Mouse (Mus musculus) stomach, postnatal 0 days (tissue): ENCODE results near the gene 1700022I11Rik. TPM values are rescaled to one million over a fixed set of nuclear protein-coding genes. Genes with fewer than 3 reads are reported as not detected.

Experiments used
- ATAC-seq: fragments of 200-750 bp; cut with Nextera tagmentation; 2 replicates; pipeline ENCODE4 v1.8.0; 2017; ENCODE audit not compliant: low FRiP score, low TSS enrichment
- DNase-seq: peaks from one replicate; pipeline ENCODE4 v3.0.0-alpha.2; 2016; ENCODE audit warnings: low spot score
- H3K27ac ChIP-seq: fragments of 300-500 bp; sonication (generic); replicated peaks from 2 replicates; pipeline ENCODE4 v1.5.1; 2014; ENCODE audit warnings: mild to moderate bottlenecking, control low read depth
- H3K27me3 ChIP-seq: fragments of 300-500 bp; sonication (generic); 2 replicates; pipeline ENCODE4 v1.6.1; 2014; ENCODE audit warnings: low read length; ENCODE audit not compliant: control insufficient read depth, insufficient read depth
- H3K36me3 ChIP-seq: fragments of 300-500 bp; sonication (generic); 2 replicates; pipeline ENCODE4 v1.6.1; 2014; ENCODE audit warnings: low read length, mixed read lengths; ENCODE audit not compliant: control insufficient read depth, insufficient read depth
- H3K4me1 ChIP-seq: fragments of 300-500 bp; sonication (generic); replicated peaks from 2 replicates; pipeline ENCODE4 v1.6.1; 2014; ENCODE audit warnings: antibody characterized with exemption; ENCODE audit not compliant: control insufficient read depth, insufficient read depth
- H3K4me2 ChIP-seq: fragments of 300-500 bp; sonication (generic); replicated peaks from 2 replicates; pipeline ENCODE4 v1.6.1; 2014; ENCODE audit warnings: low read depth, mild to moderate bottlenecking, control low read depth, moderate library complexity
- H3K4me3 ChIP-seq: fragments of 300-500 bp; sonication (generic); 2 replicates; pipeline ENCODE4 v1.5.1; 2014; ENCODE audit warnings: low read depth, low read length, control low read depth
- H3K9ac ChIP-seq: fragments of 300-500 bp; sonication (generic); 2 replicates; pipeline ENCODE4 v1.6.1; 2014; ENCODE audit warnings: mild to moderate bottlenecking, low read length, control low read depth, mixed read lengths
- H3K9me3 ChIP-seq: fragments of 300-500 bp; sonication (generic); 2 replicates; pipeline ENCODE4 v1.6.1; 2016; ENCODE audit warnings: low read length; ENCODE audit not compliant: control insufficient read depth
- CTCF ChIP-seq: IDR thresholded peaks from 2 replicates; pipeline ENCODE4 v1.5.1; 2016; ENCODE audit warnings: antibody characterized with exemption, low read depth, mild to moderate bottlenecking, moderate library complexity
- EP300 ChIP-seq: optimal IDR thresholded peaks from 2 replicates; pipeline ENCODE3; 2016; ENCODE audit warnings: antibody characterized with exemption
- WGBS: fragments of 180-500 bp; shearing (Covaris S2); extraction: QIAGEN DNeasy Blood & Tissue Kit; methylation state at CpG from one replicate; pipeline ENCODE4 v1.1.7; 2014; 5-methylcytosine and 5-hydroxymethylcytosine counted together
- polyA plus RNA-seq: library from polyadenylated mRNA; unstranded; fragments of >200 nt; fragmentation: Nextera tagmentation; extraction: Ambion mirVana; gene quantifications from 2 replicates; pipeline ENCODE4 v1.2.1, GENCODE M21; 2015

The 1700022I11Rik gene
- polyA plus RNA-seq, 1 experiment from 2014 or later: 0.46 TPM

GRCm38 (mm10) chr4:42928209-42928608, 41.2 kb upstream of the 1700022I11Rik start:
- Histone ChIP-seq H3K9me3 (no peaks in the 10 kb centered on the region), H3K4me2 (no peak overlapping the region), H3K36me3 (no peaks in the 10 kb centered on the region), H3K9ac (no peak overlapping the region), H3K4me3 (no peak overlapping the region), H3K27me3 (no peaks in the 10 kb centered on the region), H3K4me1 (no peaks in the 10 kb centered on the region), H3K27ac (no peak overlapping the region)
- TF ChIP-seq EP300 (no peak), CTCF (peak; percentile 41; the same call in 1 of the 2 replicates)
- 76% methylated on average over 5 of the region's 5 CpGs for WGBS
- ATAC-seq: no peak
- DNase-seq: peak; percentile 11

DNA sequence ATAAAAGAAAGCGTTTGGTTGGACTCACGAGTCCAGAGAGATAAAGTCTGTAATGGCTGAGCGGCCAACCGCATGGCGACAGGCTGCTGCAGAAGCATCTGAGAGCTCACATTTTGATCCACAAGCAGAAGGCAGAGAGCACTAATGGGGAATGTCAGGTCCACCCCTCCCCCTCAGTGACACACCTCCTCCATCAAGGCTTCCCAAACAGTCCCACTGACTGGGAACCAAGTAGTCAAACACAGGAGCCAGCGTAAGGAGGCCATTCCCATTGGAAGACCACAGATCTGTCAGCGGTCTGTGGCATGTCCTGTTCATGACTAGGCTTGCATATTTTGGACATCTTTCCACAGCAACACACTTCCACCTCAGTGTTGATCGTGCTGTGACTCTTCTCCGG, 40.5 kb upstream of the 1700022I11Rik start:
- Histone ChIP-seq H3K9me3 (no peaks in the 10 kb centered on the region), H3K4me1 (no peaks in the 10 kb centered on the region), H3K27me3 (no peaks in the 10 kb centered on the region), H3K4me2 (no peak overlapping the region), H3K9ac (no peak overlapping the region), H3K27ac (no peak overlapping the region), H3K4me3 (no peak overlapping the region), H3K36me3 (no peaks in the 10 kb centered on the region)
- ATAC-seq (no peak), DNase-seq (peak; percentile 4)
- TF ChIP-seq EP300 (no peak), CTCF (no peak)
- WGBS: 87% methylated on average over 9 of the region's 9 CpGs

DNA sequence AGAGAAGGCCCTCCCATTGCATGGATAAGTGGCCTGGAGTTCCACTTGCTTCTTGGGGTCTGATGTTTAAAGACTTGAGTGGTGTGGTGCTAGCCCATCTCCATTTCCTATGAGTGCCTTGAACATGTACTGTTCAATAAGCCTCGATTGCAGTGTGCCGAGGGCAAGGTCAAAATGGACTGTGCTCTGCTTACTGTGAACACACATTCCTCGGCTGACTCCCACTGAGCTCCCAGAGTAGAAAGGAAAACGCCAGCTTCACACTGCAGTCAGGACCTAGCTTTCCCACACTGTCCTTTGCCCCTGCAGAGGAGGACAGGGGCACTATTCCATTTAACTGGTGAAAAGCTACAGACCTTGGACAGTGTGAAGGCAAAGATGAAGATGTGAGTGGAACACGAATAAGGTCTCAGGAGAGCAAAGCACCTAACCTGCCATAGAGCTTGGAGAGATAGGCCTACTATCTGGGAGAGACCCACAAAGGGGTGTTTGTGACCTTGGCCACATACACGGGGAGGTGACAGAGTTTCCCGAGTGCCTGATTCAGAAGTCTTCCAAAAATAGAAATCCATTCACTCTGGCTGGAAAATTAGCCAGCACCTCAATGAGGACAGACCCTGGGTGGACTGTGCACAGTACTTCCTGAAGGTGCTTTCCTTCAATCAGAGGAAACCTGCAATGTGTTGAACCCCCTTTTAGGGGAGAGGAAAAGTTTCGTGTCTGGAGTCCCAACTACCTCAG, 37.0 kb upstream of the 1700022I11Rik start:
- Histone ChIP-seq H3K27me3 (no peaks in the 10 kb centered on the region), H3K4me3 (no peak overlapping the region), H3K4me2 (no peak overlapping the region), H3K36me3 (no peaks in the 10 kb centered on the region), H3K9ac (no peak overlapping the region), H3K9me3 (no peaks in the 10 kb centered on the region), H3K4me1 (no peaks in the 10 kb centered on the region), H3K27ac (no peak overlapping the region)
- TF ChIP-seq EP300: no peak
- no peak for TF ChIP-seq CTCF
- WGBS: 74% methylated on average over 8 of the region's 8 CpGs
- DNase-seq (peak; percentile 4), ATAC-seq (no peak)

- peak overlapping the region; percentile 18; the same call in 1 of the 2 replicates for H3K9ac ChIP-seq
- H3K4me2 ChIP-seq: peak overlapping the region; percentile 48
- WGBS: 8% methylated on average over 22 of the region's 22 CpGs
- H3K4me1 ChIP-seq: no peaks in the 10 kb centered on the region
- DNase-seq (peak; percentile 81), ATAC-seq (peak; percentile 85)
- peak; percentile 56 for TF ChIP-seq CTCF
- TF ChIP-seq EP300: no peak
- H3K9me3 ChIP-seq: no peaks in the 10 kb centered on the region
- no peaks in the 10 kb centered on the region for H3K36me3 ChIP-seq
- no peaks in the 10 kb centered on the region for H3K27me3 ChIP-seq
- H3K4me3 ChIP-seq: peak overlapping the region; percentile 12; the same call in 1 of the 2 replicates
- H3K27ac ChIP-seq: peak overlapping the region; percentile 40; the same call in 1 of the 2 replicates
Measured at GRCm38 (mm10) chr4:42933630-42934029, 35.8 kb upstream of the 1700022I11Rik start.

DNA sequence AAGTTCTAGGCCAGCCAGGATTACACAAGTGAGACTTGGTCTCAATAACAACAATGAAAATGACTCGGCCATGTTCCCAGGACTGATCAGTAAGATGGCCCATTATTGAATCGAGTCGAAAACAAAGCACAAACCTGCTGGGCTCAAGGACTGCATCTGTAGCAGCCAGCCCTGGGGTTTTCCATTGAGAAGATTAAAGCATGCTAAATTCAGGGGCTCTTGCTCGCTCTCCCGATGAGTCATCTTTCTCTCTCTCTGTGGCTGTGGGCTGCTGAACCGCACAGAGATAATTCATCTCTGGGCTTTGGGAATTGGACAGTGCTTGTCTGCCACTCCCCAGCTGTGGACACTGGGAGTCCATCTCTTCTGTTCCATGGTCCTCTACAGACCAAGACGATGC, 28.0 kb upstream of the 1700022I11Rik start:
- TF ChIP-seq EP300: no peak
- TF ChIP-seq CTCF: no peak
- ATAC-seq: no peak
- Histone ChIP-seq H3K36me3 (no peaks in the 10 kb centered on the region), H3K4me3 (no peak overlapping the region), H3K4me2 (no peak overlapping the region), H3K4me1 (no peaks in the 10 kb centered on the region), H3K27me3 (no peaks in the 10 kb centered on the region), H3K9me3 (no peaks in the 10 kb centered on the region), H3K27ac (no peak overlapping the region), H3K9ac (no peak overlapping the region)
- 75% methylated on average over 7 of the region's 7 CpGs for WGBS
- DNase-seq: no peak

- 68% methylated on average over 5 of the region's 5 CpGs for WGBS
- no peaks in the 10 kb centered on the region for H3K9me3 ChIP-seq
- no peak overlapping the region for H3K4me3 ChIP-seq
- no peaks in the 10 kb centered on the region for H3K36me3 ChIP-seq
- no peak overlapping the region for H3K4me2 ChIP-seq
- H3K9ac ChIP-seq: no peak overlapping the region
- ATAC-seq (no peak), DNase-seq (no peak)
- no peak overlapping the region for H3K27ac ChIP-seq
- no peaks in the 10 kb centered on the region for H3K27me3 ChIP-seq
- H3K4me1 ChIP-seq: no peaks in the 10 kb centered on the region
- no peak for TF ChIP-seq CTCF
- no peak for TF ChIP-seq EP300
Measured at GRCm38 (mm10) chr4:42943341-42943740, 26.1 kb upstream of the 1700022I11Rik start.
